Mouse (Mus musculus) MEL (cell line): Measurements from ENCODE around the gene Efcab7.

Experiments
- CTCF ChIP-seq, 3 experiments: IDR thresholded peaks in 2 of 3; conservative IDR thresholded peaks in 1 of 3; 2 replicates each; pipeline ENCODE4 v1.5.1; 2011 to 2012; ENCODE audit warnings: low read length in 3 of 3, low read depth in 2 of 3, mild to moderate bottlenecking in 2 of 3, improper control_type of control experiment in 1 of 3, inconsistent platforms in 1 of 3, mixed read lengths in 1 of 3, moderate library complexity in 1 of 3; ENCODE audit not compliant: control insufficient read depth in 1 of 3, insufficient read depth in 1 of 3, poor library complexity in 1 of 3, severe bottlenecking in 1 of 3
- E2F4 ChIP-seq: IDR thresholded peaks from 2 replicates; pipeline ENCODE4 v1.6.1; 2011; ENCODE audit warnings: low read depth, low read length, improper control_type of control experiment, borderline replicate concordance
- ETS1 ChIP-seq: IDR thresholded peaks from 2 replicates; pipeline ENCODE4 v1.6.1; 2012; ENCODE audit warnings: low read depth, mild to moderate bottlenecking, inconsistent platforms, low read length, improper control_type of control experiment, moderate library complexity
- GABPA ChIP-seq: IDR thresholded peaks from 2 replicates; pipeline ENCODE4 v1.6.1; 2012; ENCODE audit warnings: low read depth, mild to moderate bottlenecking, inconsistent platforms, low read length, improper control_type of control experiment, moderate library complexity
- KAT2A ChIP-seq: conservative IDR thresholded peaks from 2 replicates; pipeline ENCODE4 v1.6.1; 2012; ENCODE audit warnings: low read depth, low read length, improper control_type of control experiment, inconsistent platforms
- MAZ ChIP-seq: IDR thresholded peaks from 2 replicates; pipeline ENCODE4 v1.6.1; 2012; ENCODE audit warnings: low read depth, mild to moderate bottlenecking, inconsistent platforms, low read length, improper control_type of control experiment
- NRF1 ChIP-seq: IDR thresholded peaks from 2 replicates; pipeline ENCODE4 v1.6.1; 2014; ENCODE audit warnings: low read depth, mild to moderate bottlenecking, inconsistent platforms, low read length, improper control_type of control experiment, moderate library complexity; ENCODE audit not compliant: poor library complexity, insufficient read depth, severe bottlenecking
- POLR2A ChIP-seq, 2 experiments: IDR thresholded peaks; 2 replicates each; pipeline ENCODE4 v1.6.1; 2011 to 2012; ENCODE audit warnings: low read length in 2 of 2, mild to moderate bottlenecking in 2 of 2, control low read depth in 1 of 2, improper control_type of control experiment in 1 of 2, low read depth in 1 of 2, moderate library complexity in 1 of 2; ENCODE audit not compliant: control insufficient read depth in 1 of 2, insufficient read depth in 1 of 2, poor library complexity in 1 of 2
- POLR2AphosphoS2 ChIP-seq: IDR thresholded peaks from 2 replicates; pipeline ENCODE4 v1.6.1; 2011; ENCODE audit warnings: low read length, improper control_type of control experiment
- TBP ChIP-seq: IDR thresholded peaks from 2 replicates; pipeline ENCODE4 v1.8.0; 2011; ENCODE audit warnings: low read depth, low read length, improper control_type of control experiment
- UBTF ChIP-seq: IDR thresholded peaks from 2 replicates; pipeline ENCODE4 v1.6.1; 2012; ENCODE audit warnings: low read depth, mild to moderate bottlenecking, inconsistent platforms, low read length, improper control_type of control experiment, moderate library complexity, borderline replicate concordance; ENCODE audit not compliant: insufficient read depth
- ZMIZ1 ChIP-seq: IDR thresholded peaks from 2 replicates; pipeline ENCODE4 v1.6.1; 2012; ENCODE audit warnings: low read depth, mild to moderate bottlenecking, inconsistent platforms, low read length, improper control_type of control experiment, moderate library complexity

DNA sequence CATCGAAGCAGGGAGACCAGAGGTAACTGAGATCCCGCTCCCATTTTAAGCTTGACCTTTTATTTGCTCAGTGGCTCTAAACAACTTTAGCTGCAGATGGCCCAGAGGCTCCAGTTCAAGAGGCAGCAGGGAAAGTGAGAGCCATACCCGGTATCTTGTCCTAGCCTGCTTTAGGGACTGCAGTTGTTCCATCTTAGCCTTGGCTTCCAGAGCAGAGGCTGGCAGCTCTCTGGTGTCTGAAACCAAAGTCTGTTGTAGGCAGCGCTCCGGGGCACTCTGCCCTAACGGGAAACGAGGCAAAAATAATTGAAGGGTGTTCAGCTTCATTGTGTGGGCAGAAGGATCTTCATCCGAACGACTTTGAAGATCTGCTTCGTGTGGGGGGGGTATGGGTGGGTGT lies 126.4 kb downstream of the Efcab7 start:
- TF ChIP-seq NRF1 = no peak
- no peak for TF ChIP-seq CTCF (IDR thresholded peaks at IDR 0.05 in 2 of 3, conservative IDR thresholded peaks at IDR 0.05 in 1 of 3; ENCODE audit: control insufficient read depth in 1 of 3, insufficient read depth in 1 of 3, low read depth in 2 of 3, low read length in 3 of 3, poor library complexity in 1 of 3, severe bottlenecking in 1 of 3)
- TF ChIP-seq ZMIZ1 = no peak
- TF ChIP-seq GABPA = no peak
- TF ChIP-seq E2F4 = no peak
- TF ChIP-seq UBTF = no peak
- TF ChIP-seq POLR2AphosphoS2 = no peak
- no peak for TF ChIP-seq TBP
- TF ChIP-seq KAT2A = no peak
- no peak for TF ChIP-seq POLR2A (IDR thresholded peaks at IDR 0.05; ENCODE audit: control insufficient read depth in 1 of 2, insufficient read depth in 1 of 2, low read depth in 1 of 2, low read length in 2 of 2, poor library complexity in 1 of 2)
- no peak for TF ChIP-seq ETS1
- TF ChIP-seq MAZ = no peak
